Mouse (Mus musculus) lung, adult 18-20 months (tissue): Measurements from ENCODE around the gene Arsa.
A peak's percentile ranks its signal among the peaks of the same experiment; 100 is the strongest.

Experiments used
- DNase-seq, 2 experiments: peaks; one replicate each; pipeline ENCODE4 v3.0.0; 2022; ENCODE audit warnings: mixed read lengths in 2 of 2

The Arsa gene

GRCm38 (mm10) chr15:89494970-89495369 is 17.7 kb upstream of the Arsa start:
- DNase-seq: no peak

GRCm38 (mm10) chr15:89488611-89489117 is 11.4 kb upstream of the Arsa start:
- no peak for DNase-seq

GRCm38 (mm10) chr15:89488182-89488581 is 11.0 kb upstream of the Arsa start:
- DNase-seq: no peak

- DNase-seq: peak; percentile 54 to 64
Observed at GRCm38 (mm10) chr15:89480584-89480983, 3.4 kb upstream of the Arsa start.

GRCm38 (mm10) chr15:89478622-89479021 is 1.4 kb upstream of the Arsa start:
- DNase-seq: no peak

GRCm38 (mm10) chr15:89477806-89478205 is 581 bp upstream of the Arsa start:
- no peak for DNase-seq

- no peak for DNase-seq
Observed at GRCm38 (mm10) chr15:89476475-89476815, 780 bp downstream of the Arsa start.

- peak; percentile 97 to 98 for DNase-seq
Observed at GRCm38 (mm10) chr15:89475611-89476474, 1.4 kb downstream of the Arsa start.

- DNase-seq: no peak
Observed at GRCm38 (mm10) chr15:89475293-89475600, 2.0 kb downstream of the Arsa start.

- no peak for DNase-seq
Observed at GRCm38 (mm10) chr15:89474596-89475292, 2.5 kb downstream of the Arsa start.

- no peak for DNase-seq
Observed at GRCm38 (mm10) chr15:89473921-89474320, 3.3 kb downstream of the Arsa start.

- DNase-seq: no peak
Observed at GRCm38 (mm10) chr15:89473370-89473769, 3.9 kb downstream of the Arsa start.

GRCm38 (mm10) chr15:89471476-89471875 is 5.7 kb downstream of the Arsa start:
- DNase-seq: no peak

- DNase-seq: no peak
Observed at GRCm38 (mm10) chr15:89468577-89468976, 8.6 kb downstream of the Arsa start.

GRCm38 (mm10) chr15:89465052-89465451 is 12.2 kb downstream of the Arsa start:
- DNase-seq: no peak

- DNase-seq: no peak
Observed at GRCm38 (mm10) chr15:89463334-89464235, 13.6 kb downstream of the Arsa start.

- DNase-seq: no peak
Observed at GRCm38 (mm10) chr15:89462176-89462575, 15.0 kb downstream of the Arsa start.

- DNase-seq: no peak
Observed at GRCm38 (mm10) chr15:89461321-89461720, 15.9 kb downstream of the Arsa start.

GRCm38 (mm10) chr15:89460298-89460697 is 16.9 kb downstream of the Arsa start:
- no peak for DNase-seq

- no peak for DNase-seq
Observed at GRCm38 (mm10) chr15:89459821-89460220, 17.4 kb downstream of the Arsa start.

GRCm38 (mm10) chr15:89458942-89459341 is 18.3 kb downstream of the Arsa start:
- no peak for DNase-seq

- no peak for DNase-seq
Observed at GRCm38 (mm10) chr15:89455642-89456041, 21.6 kb downstream of the Arsa start.

- no peak for DNase-seq
Observed at GRCm38 (mm10) chr15:89454857-89455256, 22.4 kb downstream of the Arsa start.
